Mouse (Mus musculus): Measurements from ENCODE around the gene Glmn. TPM values are rescaled to one million over a fixed set of nuclear protein-coding genes. Genes with fewer than 3 reads are reported as not detected.
A peak's percentile ranks its signal among the peaks of the same experiment; 100 is the strongest.

The Glmn gene
- polyA plus RNA-seq (2012; rRNA removed): 16.3 and 16.8 TPM in 2 replicates

GRCm38 (mm10) chr5:107597301-107598077, at the start of gene Glmn, which contains the start of gene Rpap2:
TSS of gene Glmn (minus strand) at chr5:107597888.
TSS of gene Rpap2 (plus strand) at chr5:107597373.
- peak; percentile 90 to 92 for DNase-seq
- no peaks in the 10 kb centered on the region for H3K4me1 ChIP-seq (ENCODE audit: control insufficient read depth, insufficient read depth, low read length)
- 2% methylated on average over 62 of the region's 64 CpGs for WGBS
- peak within 1 kb of the TSS; percentile 86 for H3K4me3 ChIP-seq (replicated peaks; ENCODE audit: insufficient read depth, low read depth, low read length)
- no peak for TF ChIP-seq CTCF (IDR thresholded peaks at IDR 0.05; ENCODE audit: borderline replicate concordance, insufficient read depth, low read depth, low read length)
- peak; percentile 82 for TF ChIP-seq POLR2A (IDR thresholded peaks at IDR 0.05; ENCODE audit: borderline replicate concordance, insufficient read depth, low read length)
- no peaks in the 10 kb centered on the region for H3K27me3 ChIP-seq (ENCODE audit: control insufficient read depth, insufficient read depth, low read length)
- peak within 1 kb of the TSS; percentile 72 for H3K27ac ChIP-seq (ENCODE audit: insufficient read depth, low read length)

GRCm38 (mm10) chr5:107645935-107646334, 48.2 kb upstream of the Glmn start:
- Histone ChIP-seq H3K27ac (ENCODE audit: insufficient read depth, low read length) (no peak overlapping the region), H3K27me3 (ENCODE audit: control insufficient read depth, insufficient read depth, low read length) (no peaks in the 10 kb centered on the region), H3K4me3 (replicated peaks; ENCODE audit: insufficient read depth, low read depth, low read length) (no peak overlapping the region), H3K4me1 (ENCODE audit: control insufficient read depth, insufficient read depth, low read length) (no peaks in the 10 kb centered on the region)
- 90% methylated on average over 2 of the region's 2 CpGs for WGBS
- DNase-seq: no peak
- TF ChIP-seq POLR2A (IDR thresholded peaks at IDR 0.05; ENCODE audit: borderline replicate concordance, insufficient read depth, low read length) (no peak), CTCF (IDR thresholded peaks at IDR 0.05; ENCODE audit: borderline replicate concordance, insufficient read depth, low read depth, low read length) (no peak)

- Histone ChIP-seq H3K27ac (ENCODE audit: insufficient read depth, low read length) (no peak overlapping the region), H3K4me3 (replicated peaks; ENCODE audit: insufficient read depth, low read depth, low read length) (no peak overlapping the region), H3K4me1 (ENCODE audit: control insufficient read depth, insufficient read depth, low read length) (no peaks in the 10 kb centered on the region), H3K27me3 (ENCODE audit: control insufficient read depth, insufficient read depth, low read length) (no peaks in the 10 kb centered on the region)
- WGBS: 91% methylated on average over 2 of the region's 2 CpGs
- no peak for TF ChIP-seq POLR2A (IDR thresholded peaks at IDR 0.05; ENCODE audit: borderline replicate concordance, insufficient read depth, low read length)
- no peak for TF ChIP-seq CTCF (IDR thresholded peaks at IDR 0.05; ENCODE audit: borderline replicate concordance, insufficient read depth, low read depth, low read length)
- DNase-seq: no peak
Measured at GRCm38 (mm10) chr5:107644595-107644994, 46.9 kb upstream of the Glmn start.

GRCm38 (mm10) chr5:107638366-107638765, 40.7 kb upstream of the Glmn start:
- H3K27me3 ChIP-seq (ENCODE audit: control insufficient read depth, insufficient read depth, low read length): no peaks in the 10 kb centered on the region
- DNase-seq: no peak
- H3K4me3 ChIP-seq (replicated peaks; ENCODE audit: insufficient read depth, low read depth, low read length): no peak overlapping the region
- no peaks in the 10 kb centered on the region for H3K4me1 ChIP-seq (ENCODE audit: control insufficient read depth, insufficient read depth, low read length)
- WGBS: 77% methylated on average over 8 of the region's 8 CpGs
- TF ChIP-seq CTCF (IDR thresholded peaks at IDR 0.05; ENCODE audit: borderline replicate concordance, insufficient read depth, low read depth, low read length) (no peak), POLR2A (IDR thresholded peaks at IDR 0.05; ENCODE audit: borderline replicate concordance, insufficient read depth, low read length) (no peak)
- no peak overlapping the region for H3K27ac ChIP-seq (ENCODE audit: insufficient read depth, low read length)

- no peak for TF ChIP-seq POLR2A (IDR thresholded peaks at IDR 0.05; ENCODE audit: borderline replicate concordance, insufficient read depth, low read length)
- TF ChIP-seq CTCF (IDR thresholded peaks at IDR 0.05; ENCODE audit: borderline replicate concordance, insufficient read depth, low read depth, low read length): no peak
- Histone ChIP-seq H3K4me1 (ENCODE audit: control insufficient read depth, insufficient read depth, low read length) (no peaks in the 10 kb centered on the region), H3K27ac (ENCODE audit: insufficient read depth, low read length) (no peak overlapping the region), H3K4me3 (replicated peaks; ENCODE audit: insufficient read depth, low read depth, low read length) (no peak overlapping the region), H3K27me3 (ENCODE audit: control insufficient read depth, insufficient read depth, low read length) (no peaks in the 10 kb centered on the region)
- WGBS: 73% methylated on average over 1 of the region's 1 CpGs
- DNase-seq: no peak
Measured at GRCm38 (mm10) chr5:107637106-107637505, 39.4 kb upstream of the Glmn start.

- no peaks in the 10 kb centered on the region for H3K27me3 ChIP-seq (ENCODE audit: control insufficient read depth, insufficient read depth, low read length)
- DNase-seq: no peak
- no peak overlapping the region for H3K4me3 ChIP-seq (replicated peaks; ENCODE audit: insufficient read depth, low read depth, low read length)
- no peaks in the 10 kb centered on the region for H3K4me1 ChIP-seq (ENCODE audit: control insufficient read depth, insufficient read depth, low read length)
- H3K27ac ChIP-seq (ENCODE audit: insufficient read depth, low read length): no peak overlapping the region
- TF ChIP-seq POLR2A (IDR thresholded peaks at IDR 0.05; ENCODE audit: borderline replicate concordance, insufficient read depth, low read length) (no peak), CTCF (IDR thresholded peaks at IDR 0.05; ENCODE audit: borderline replicate concordance, insufficient read depth, low read depth, low read length) (no peak)
- 90% methylated on average over 4 of the region's 4 CpGs for WGBS
Measured at GRCm38 (mm10) chr5:107633651-107634050, 36.0 kb upstream of the Glmn start.

GRCm38 (mm10) chr5:107621327-107621726, 23.6 kb upstream of the Glmn start:
- no peak for TF ChIP-seq CTCF (IDR thresholded peaks at IDR 0.05; ENCODE audit: borderline replicate concordance, insufficient read depth, low read depth, low read length)
- no peak for TF ChIP-seq POLR2A (IDR thresholded peaks at IDR 0.05; ENCODE audit: borderline replicate concordance, insufficient read depth, low read length)
- H3K27me3 ChIP-seq (ENCODE audit: control insufficient read depth, insufficient read depth, low read length): no peaks in the 10 kb centered on the region
- DNase-seq: no peak
- H3K4me3 ChIP-seq (replicated peaks; ENCODE audit: insufficient read depth, low read depth, low read length): no peak overlapping the region
- no peak overlapping the region for H3K27ac ChIP-seq (ENCODE audit: insufficient read depth, low read length)
- 92% methylated on average over 3 of the region's 3 CpGs for WGBS
- no peaks in the 10 kb centered on the region for H3K4me1 ChIP-seq (ENCODE audit: control insufficient read depth, insufficient read depth, low read length)

- TF ChIP-seq POLR2A (IDR thresholded peaks at IDR 0.05; ENCODE audit: borderline replicate concordance, insufficient read depth, low read length) (no peak), CTCF (IDR thresholded peaks at IDR 0.05; ENCODE audit: borderline replicate concordance, insufficient read depth, low read depth, low read length) (no peak)
- DNase-seq: no peak
- WGBS: 83% methylated on average over 6 of the region's 6 CpGs
- H3K27ac ChIP-seq (ENCODE audit: insufficient read depth, low read length): no peak overlapping the region
- H3K4me1 ChIP-seq (ENCODE audit: control insufficient read depth, insufficient read depth, low read length): no peaks in the 10 kb centered on the region
- no peaks in the 10 kb centered on the region for H3K27me3 ChIP-seq (ENCODE audit: control insufficient read depth, insufficient read depth, low read length)
- no peak overlapping the region for H3K4me3 ChIP-seq (replicated peaks; ENCODE audit: insufficient read depth, low read depth, low read length)
Measured at GRCm38 (mm10) chr5:107617986-107618385, 20.3 kb upstream of the Glmn start.
